Mouse (Mus musculus) stomach, embryonic 14.5 days (tissue): ENCODE results near the gene Chrdl2. TPM values are rescaled to one million over a fixed set of nuclear protein-coding genes. Genes with fewer than 3 reads are reported as not detected.
A peak's percentile ranks its signal among the peaks of the same experiment; 100 is the strongest.

Experiments used
- ATAC-seq: fragments of 200-750 bp; cut with Nextera tagmentation; 2 replicates; pipeline ENCODE4 v1.8.0; 2017; ENCODE audit warnings: low read depth, moderate TSS enrichment; ENCODE audit not compliant: insufficient number of reproducible peaks, insufficient read depth, low FRiP score
- H3K27ac ChIP-seq: fragments of 300-500 bp; sonication (generic); 2 replicates; pipeline ENCODE4 v1.5.1; 2014; ENCODE audit warnings: mild to moderate bottlenecking, low read length, moderate library complexity, mixed read lengths
- H3K27me3 ChIP-seq: fragments of 300-500 bp; sonication (generic); 2 replicates; pipeline ENCODE4 v1.6.1; 2014; ENCODE audit warnings: low read length, control low read depth, mixed read lengths; ENCODE audit not compliant: control insufficient read depth, insufficient read depth
- H3K36me3 ChIP-seq: fragments of 300-500 bp; sonication (generic); 2 replicates; pipeline ENCODE4 v1.6.1; 2014; ENCODE audit warnings: mild to moderate bottlenecking, control low read depth, low read length, moderate library complexity, mixed read lengths; ENCODE audit not compliant: control insufficient read depth, insufficient read depth
- H3K4me1 ChIP-seq: fragments of 300-500 bp; sonication (generic); 2 replicates; pipeline ENCODE4 v1.6.1; 2014; ENCODE audit warnings: low read length, control low read depth, mixed read lengths; ENCODE audit not compliant: control insufficient read depth, insufficient read depth
- H3K4me2 ChIP-seq: fragments of 300-500 bp; sonication (generic); replicated peaks from 2 replicates; pipeline ENCODE4 v1.6.1; 2014; ENCODE audit warnings: low read depth, low read length, control low read depth
- H3K4me3 ChIP-seq: fragments of 300-500 bp; sonication (generic); 2 replicates; pipeline ENCODE4 v1.5.1; 2014; ENCODE audit warnings: low read depth, low read length, control low read depth
- H3K9ac ChIP-seq: fragments of 300-500 bp; sonication (generic); replicated peaks from 2 replicates; pipeline ENCODE4 v1.6.1; 2014; ENCODE audit warnings: low read depth, mild to moderate bottlenecking, control low read depth, low read length, moderate library complexity, mixed read lengths
- H3K9me3 ChIP-seq: fragments of 300-500 bp; sonication (generic); 2 replicates; pipeline ENCODE4 v1.6.1; 2016; ENCODE audit warnings: low read depth, low read length, control low read depth; ENCODE audit not compliant: control insufficient read depth
- WGBS: fragments of 180-500 bp; shearing (Covaris S2); extraction: QIAGEN DNeasy Blood & Tissue Kit; methylation state at CpG from one replicate; pipeline ENCODE4 v1.1.7; 2014; 5-methylcytosine and 5-hydroxymethylcytosine counted together
- polyA plus RNA-seq: library from polyadenylated mRNA; unstranded; fragments of >200 nt; fragmentation: Nextera tagmentation; extraction: Ambion mirVana; gene quantifications from 2 replicates; pipeline ENCODE4 v1.2.1, GENCODE M21; 2014

The Chrdl2 gene
- polyA plus RNA-seq, 1 experiment from 2014 or later, result 1.0 TPM

- WGBS, result 83% methylated on average over 7 of the region's 7 CpGs
- no peaks in the 10 kb centered on the region for H3K27me3 ChIP-seq
- no peaks in the 10 kb centered on the region for H3K9me3 ChIP-seq
- H3K36me3 ChIP-seq, result no peaks in the 10 kb centered on the region
- H3K9ac ChIP-seq, result no peak overlapping the region
- H3K4me1 ChIP-seq, result no peaks in the 10 kb centered on the region
- H3K27ac ChIP-seq, result no peak overlapping the region
- H3K4me2 ChIP-seq, result no peak overlapping the region
- no peak overlapping the region for H3K4me3 ChIP-seq
- no peak for ATAC-seq
Measured at GRCm38 (mm10) chr7:99993159-99993558, 12.8 kb upstream of the Chrdl2 start.

GRCm38 (mm10) chr7:99995186-99995585 is 10.8 kb upstream of the Chrdl2 start:
- no peak overlapping the region for H3K4me2 ChIP-seq
- H3K27me3 ChIP-seq, result no peaks in the 10 kb centered on the region
- H3K9ac ChIP-seq, result no peak overlapping the region
- no peaks in the 10 kb centered on the region for H3K9me3 ChIP-seq
- WGBS, result 70% methylated on average over 7 of the region's 7 CpGs
- H3K27ac ChIP-seq, result no peak overlapping the region
- H3K36me3 ChIP-seq, result no peaks in the 10 kb centered on the region
- no peaks in the 10 kb centered on the region for H3K4me1 ChIP-seq
- no peak overlapping the region for H3K4me3 ChIP-seq
- no peak for ATAC-seq

GRCm38 (mm10) chr7:99998668-99999067 is 7.3 kb upstream of the Chrdl2 start:
- ATAC-seq, result no peak
- Histone ChIP-seq H3K9me3 (no peaks in the 10 kb centered on the region), H3K4me2 (no peak overlapping the region), H3K36me3 (no peaks in the 10 kb centered on the region), H3K4me1 (no peaks in the 10 kb centered on the region), H3K27ac (no peak overlapping the region), H3K9ac (no peak overlapping the region), H3K4me3 (no peak overlapping the region), H3K27me3 (no peaks in the 10 kb centered on the region)
- 75% methylated on average over 3 of the region's 3 CpGs for WGBS

- 51% methylated on average over 9 of the region's 9 CpGs for WGBS
- H3K36me3 ChIP-seq, result no peaks in the 10 kb centered on the region
- no peak overlapping the region for H3K4me2 ChIP-seq
- no peak for ATAC-seq
- no peak overlapping the region for H3K27ac ChIP-seq
- peaks cover 7% of the 10 kb centered on the region; the same call in 1 of the 2 replicates for H3K4me1 ChIP-seq
- peaks cover 33% of the 10 kb centered on the region for H3K27me3 ChIP-seq
- no peak overlapping the region for H3K4me3 ChIP-seq
- no peak overlapping the region for H3K9ac ChIP-seq
- no peaks in the 10 kb centered on the region for H3K9me3 ChIP-seq
Measured at GRCm38 (mm10) chr7:100003781-100004180, 2.2 kb upstream of the Chrdl2 start.

GRCm38 (mm10) chr7:100006411-100006810 is 439 bp downstream of the Chrdl2 start:
- 5% methylated on average over 11 of the region's 11 CpGs for WGBS
- Histone ChIP-seq H3K4me2 (peak overlapping the region; percentile 87), H3K9ac (no peak overlapping the region), H3K4me3 (peak overlapping the region; percentile 40; the same call in 1 of the 2 replicates), H3K4me1 (peaks cover 7% of the 10 kb centered on the region; the same call in 1 of the 2 replicates), H3K27ac (no peak overlapping the region), H3K27me3 (peaks cover 39% of the 10 kb centered on the region), H3K36me3 (no peaks in the 10 kb centered on the region), H3K9me3 (no peaks in the 10 kb centered on the region)
- no peak for ATAC-seq

- peaks cover 39% of the 10 kb centered on the region for H3K27me3 ChIP-seq
- no peak for ATAC-seq
- H3K9ac ChIP-seq, result no peak overlapping the region
- no peak overlapping the region for H3K4me3 ChIP-seq
- no peaks in the 10 kb centered on the region for H3K36me3 ChIP-seq
- H3K4me2 ChIP-seq, result no peak overlapping the region
- WGBS, result 95% methylated on average over 4 of the region's 4 CpGs
- peaks cover 7% of the 10 kb centered on the region; the same call in 1 of the 2 replicates for H3K4me1 ChIP-seq
- no peaks in the 10 kb centered on the region for H3K9me3 ChIP-seq
- H3K27ac ChIP-seq, result no peak overlapping the region
Measured at GRCm38 (mm10) chr7:100008765-100009164, 2.8 kb downstream of the Chrdl2 start.

- no peak overlapping the region for H3K4me2 ChIP-seq
- WGBS, result 12% methylated on average over 11 of the region's 11 CpGs
- H3K27ac ChIP-seq, result no peak overlapping the region
- no peak; the same call in 1 of the 2 replicates for ATAC-seq
- H3K4me1 ChIP-seq, result peaks cover 7% of the 10 kb centered on the region; the same call in 1 of the 2 replicates
- no peaks in the 10 kb centered on the region for H3K36me3 ChIP-seq
- no peak overlapping the region for H3K9ac ChIP-seq
- peaks cover 39% of the 10 kb centered on the region for H3K27me3 ChIP-seq
- H3K4me3 ChIP-seq, result no peak overlapping the region
- H3K9me3 ChIP-seq, result no peaks in the 10 kb centered on the region
Measured at GRCm38 (mm10) chr7:100009640-100010039, 3.7 kb downstream of the Chrdl2 start.

- 54% methylated on average over 5 of the region's 5 CpGs for WGBS
- H3K4me2 ChIP-seq, result no peak overlapping the region
- peaks cover 29% of the 10 kb centered on the region for H3K27me3 ChIP-seq
Measured at GRCm38 (mm10) chr7:100010711-100011110, 4.7 kb downstream of the Chrdl2 start.

GRCm38 (mm10) chr7:100012085-100012484 is 6.1 kb downstream of the Chrdl2 start:
- no peaks in the 10 kb centered on the region for H3K9me3 ChIP-seq
- ATAC-seq, result no peak
- no peak overlapping the region for H3K4me3 ChIP-seq
- H3K4me1 ChIP-seq, result no peaks in the 10 kb centered on the region
- no peak overlapping the region for H3K4me2 ChIP-seq
- peaks cover 20% of the 10 kb centered on the region; the same call in 1 of the 2 replicates for H3K27me3 ChIP-seq
- no peak overlapping the region for H3K27ac ChIP-seq
- H3K9ac ChIP-seq, result no peak overlapping the region
- no peaks in the 10 kb centered on the region for H3K36me3 ChIP-seq
- WGBS, result 49% methylated on average over 8 of the region's 8 CpGs

More at GRCm38 (mm10) chr7:100010711-100011110, 4.7 kb downstream of the Chrdl2 start:
- Histone ChIP-seq H3K9ac (no peak overlapping the region), H3K4me3 (no peak overlapping the region), H3K9me3 (no peaks in the 10 kb centered on the region), H3K27ac (no peak overlapping the region), H3K36me3 (no peaks in the 10 kb centered on the region), H3K4me1 (peaks cover 1% of the 10 kb centered on the region; the same call in 1 of the 2 replicates)
- ATAC-seq, result no peak
